Mouse (Mus musculus) ES-Bruce4 (cell line): Measurements from ENCODE around the gene Fgf7. TPM values are rescaled to one million over a fixed set of nuclear protein-coding genes. Genes with fewer than 3 reads are reported as not detected.

Source experiments
- H3K27ac ChIP-seq: 2 replicates; pipeline ENCODE4 v1.5.1; 2012; ENCODE audit warnings: low read length, inconsistent platforms; ENCODE audit not compliant: insufficient read depth
- H3K27me3 ChIP-seq: 2 replicates; pipeline ENCODE4 v1.6.1; 2012; ENCODE audit warnings: mild to moderate bottlenecking, low read length, inconsistent platforms; ENCODE audit not compliant: control insufficient read depth, poor library complexity, insufficient read depth, severe bottlenecking
- H3K36me3 ChIP-seq: 2 replicates; pipeline ENCODE4 v1.6.1; 2012; ENCODE audit warnings: inconsistent platforms, mild to moderate bottlenecking, low read length, moderate library complexity; ENCODE audit not compliant: control insufficient read depth, poor library complexity, insufficient read depth, severe bottlenecking
- H3K4me1 ChIP-seq: one replicate; pipeline ENCODE4 v1.8.1; 2011; ENCODE audit warnings: low read length; ENCODE audit not compliant: control insufficient read depth, insufficient read depth
- H3K4me3 ChIP-seq: 2 replicates; pipeline ENCODE4 v1.5.1; 2011; ENCODE audit warnings: low read depth, mild to moderate bottlenecking, low read length
- H3K9ac ChIP-seq: 2 replicates; pipeline ENCODE4 v1.6.1; 2012; ENCODE audit warnings: low read depth, mild to moderate bottlenecking, inconsistent platforms; ENCODE audit not compliant: poor library complexity, severe bottlenecking
- H3K9me3 ChIP-seq: replicated peaks from 2 replicates; pipeline ENCODE4 v1.6.1; 2012; ENCODE audit warnings: mild to moderate bottlenecking, low read length, inconsistent platforms; ENCODE audit not compliant: control insufficient read depth, poor library complexity, insufficient read depth, severe bottlenecking
- CTCF ChIP-seq: IDR thresholded peaks from one replicate; pipeline ENCODE4 v1.8.1; 2011; ENCODE audit warnings: low read depth, low read length
- EP300 ChIP-seq: IDR thresholded peaks from 2 replicates; pipeline ENCODE4 v1.6.1; 2011; ENCODE audit warnings: low read depth, low read length; ENCODE audit not compliant: insufficient read depth
- POLR2A ChIP-seq: IDR thresholded peaks from one replicate; pipeline ENCODE4 v1.8.1; 2011; ENCODE audit warnings: low read length; ENCODE audit not compliant: insufficient read depth
- polyA plus RNA-seq: library from polyadenylated mRNA; stranded (reverse); fragments of >200 nt; gene quantifications from 2 replicates; pipeline ENCODE4 v1.2.4, GENCODE M21; 2011; ENCODE audit warnings: low read depth; ENCODE audit not compliant: missing spikeins, insufficient read depth, insufficient read length

Fgf7 gene
- polyA plus RNA-seq, 1 experiment, result 0.34 TPM

GRCm38 (mm10) chr2:126052749-126053557 lies 18.5 kb downstream of the Fgf7 start:
- Histone ChIP-seq H3K9me3 (no peaks in the 10 kb centered on the region), H3K9ac (no peak overlapping the region), H3K27ac (no peak overlapping the region), H3K36me3 (no peaks in the 10 kb centered on the region), H3K27me3 (no peaks in the 10 kb centered on the region), H3K4me1 (no peaks in the 10 kb centered on the region), H3K4me3 (no peak overlapping the region)
- no peak for TF ChIP-seq EP300
- TF ChIP-seq POLR2A, result no peak
- no peak for TF ChIP-seq CTCF

GRCm38 (mm10) chr2:126053657-126054056 lies 19.2 kb downstream of the Fgf7 start:
- Histone ChIP-seq H3K27me3 (no peaks in the 10 kb centered on the region), H3K27ac (no peak overlapping the region), H3K4me3 (no peak overlapping the region)

DNA sequence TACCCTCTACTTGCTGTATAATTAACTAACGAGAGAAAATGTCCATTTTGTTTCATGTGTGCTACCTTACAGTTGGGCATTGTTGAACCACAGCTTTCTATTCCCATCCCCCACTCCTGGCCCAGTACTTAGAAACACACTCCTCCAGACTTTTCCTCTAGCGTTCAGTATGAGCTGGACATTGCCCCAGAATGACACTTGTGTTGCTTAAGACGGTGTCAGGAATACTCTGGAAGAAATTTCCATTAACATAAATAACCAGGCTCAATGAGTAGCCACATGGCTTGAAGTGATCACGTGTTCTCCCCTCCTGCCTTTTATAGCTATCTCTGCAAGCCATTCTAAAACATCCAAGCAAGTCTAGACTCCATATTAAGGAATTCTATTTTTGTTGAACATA lies 26.1 kb downstream of the Fgf7 start:
- no peaks in the 10 kb centered on the region for H3K9me3 ChIP-seq
- TF ChIP-seq EP300, result no peak
- no peak for TF ChIP-seq CTCF
- TF ChIP-seq POLR2A, result no peak
- H3K27ac ChIP-seq, result no peak overlapping the region
- H3K4me1 ChIP-seq, result no peaks in the 10 kb centered on the region
- H3K9ac ChIP-seq, result no peak overlapping the region
- H3K27me3 ChIP-seq, result no peaks in the 10 kb centered on the region
- no peaks in the 10 kb centered on the region for H3K36me3 ChIP-seq
- H3K4me3 ChIP-seq, result no peak overlapping the region

More at GRCm38 (mm10) chr2:126053657-126054056, 19.2 kb downstream of the Fgf7 start:
- TF ChIP-seq CTCF, result no peak
- TF ChIP-seq POLR2A, result no peak
- TF ChIP-seq EP300, result no peak
- Histone ChIP-seq H3K4me1 (no peaks in the 10 kb centered on the region), H3K9me3 (no peaks in the 10 kb centered on the region), H3K36me3 (no peaks in the 10 kb centered on the region), H3K9ac (no peak overlapping the region)

DNA sequence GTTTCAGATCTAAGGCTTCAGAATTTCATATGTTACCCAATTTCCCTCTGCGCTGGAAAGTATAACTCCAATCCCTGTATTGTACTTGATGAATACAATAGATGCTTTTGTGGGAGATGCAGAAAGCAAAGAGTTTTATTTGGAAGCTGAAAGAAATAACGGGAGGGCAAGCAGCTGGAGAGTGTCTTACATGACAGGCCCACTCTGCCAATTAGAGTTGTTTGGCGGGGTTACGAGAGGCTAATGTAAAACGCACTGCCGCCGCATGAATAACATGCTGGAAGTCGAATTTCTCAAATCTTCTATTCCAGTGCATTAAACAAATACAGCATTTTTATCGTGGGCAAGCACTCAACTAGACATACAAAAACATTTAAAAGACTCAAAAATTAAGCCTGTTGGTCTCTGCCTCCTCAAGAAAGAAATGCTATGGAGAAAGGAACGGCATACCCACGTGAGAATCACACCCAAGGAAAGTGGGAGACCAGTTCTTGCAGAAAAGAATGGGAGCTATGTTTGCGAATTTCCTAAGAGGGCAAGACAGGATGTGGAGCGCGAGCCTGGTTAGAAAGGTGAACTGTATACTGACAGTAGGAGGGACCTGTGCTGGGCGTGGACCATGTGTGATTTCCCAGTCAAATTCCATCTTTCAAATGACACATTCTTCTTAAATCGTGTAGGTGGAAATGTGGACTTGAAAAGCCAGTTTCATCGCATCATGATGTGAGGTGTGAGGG lies 26.7 kb downstream of the Fgf7 start:
- Histone ChIP-seq H3K9ac (no peak overlapping the region), H3K9me3 (no peaks in the 10 kb centered on the region), H3K27ac (no peak overlapping the region), H3K36me3 (no peaks in the 10 kb centered on the region), H3K27me3 (no peaks in the 10 kb centered on the region), H3K4me1 (no peaks in the 10 kb centered on the region), H3K4me3 (no peak overlapping the region)
- TF ChIP-seq CTCF (no peak), EP300 (no peak), POLR2A (no peak)

- TF ChIP-seq CTCF, result no peak
- Histone ChIP-seq H3K4me3 (no peak overlapping the region), H3K4me1 (no peaks in the 10 kb centered on the region), H3K27ac (no peak overlapping the region), H3K9me3 (no peaks in the 10 kb centered on the region), H3K9ac (no peak overlapping the region), H3K27me3 (no peaks in the 10 kb centered on the region), H3K36me3 (no peaks in the 10 kb centered on the region)
These were observed 28.4 kb downstream of the Fgf7 start for GRCm38 (mm10) chr2:126062876-126063275.

DNA sequence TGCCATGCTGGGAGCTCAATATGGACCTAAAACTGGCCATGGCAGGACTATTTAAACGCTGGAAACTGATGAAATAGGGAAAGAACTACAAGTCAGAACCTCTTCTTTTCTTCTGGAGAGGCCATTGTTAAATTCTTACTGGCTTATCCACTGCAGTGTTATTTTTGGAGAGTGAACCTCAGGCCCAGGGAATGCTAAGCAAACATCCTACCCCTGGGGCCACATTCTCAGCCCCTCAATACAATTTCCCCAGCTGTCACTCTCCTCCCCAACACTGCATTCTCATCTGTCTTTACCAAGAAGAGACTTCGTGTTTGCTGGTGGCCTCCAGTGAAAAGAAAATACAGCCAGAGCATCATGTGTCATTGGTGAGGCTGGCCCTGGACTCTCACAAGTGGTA lies 30.4 kb downstream of the Fgf7 start:
- no peak overlapping the region for H3K9ac ChIP-seq
- no peaks in the 10 kb centered on the region for H3K27me3 ChIP-seq
- H3K4me1 ChIP-seq, result no peaks in the 10 kb centered on the region
- no peaks in the 10 kb centered on the region for H3K9me3 ChIP-seq
- H3K4me3 ChIP-seq, result no peak overlapping the region
- no peak overlapping the region for H3K27ac ChIP-seq
- no peak for TF ChIP-seq CTCF
- no peak for TF ChIP-seq POLR2A
- no peak for TF ChIP-seq EP300
- no peaks in the 10 kb centered on the region for H3K36me3 ChIP-seq
